Mouse (Mus musculus) MEL (cell line): ENCODE measurements around the gene Iqck. TPM values are rescaled to one million over a fixed set of nuclear protein-coding genes. Genes with fewer than 3 reads are reported as not detected.

ENCODE experiments used
- DNase-seq: peaks from one replicate; pipeline ENCODE4 v3.0.0; 2011; ENCODE audit warnings: low read depth, low spot score
- H3K27ac ChIP-seq: 2 replicates; pipeline ENCODE4 v1.5.1; 2012; ENCODE audit warnings: low read depth, mild to moderate bottlenecking, control low read depth, low read length, moderate library complexity; ENCODE audit not compliant: control insufficient read depth
- H3K27me3 ChIP-seq, 2 experiments: fragments of 150-350 bp in 1 of 2; sonication (generic) in 1 of 2; 2 replicates each; pipeline ENCODE4 v1.6.1; 2012; ENCODE audit warnings: low read length in 2 of 2, mild to moderate bottlenecking in 2 of 2, improper control_type of control experiment in 1 of 2, moderate library complexity in 1 of 2; ENCODE audit not compliant: insufficient read depth in 2 of 2, control insufficient read depth in 1 of 2
- H3K36me3 ChIP-seq, 2 experiments: 2 replicates each; pipeline ENCODE4 v1.6.1; 2012 to 2014; ENCODE audit warnings: low read length in 2 of 2, improper control_type of control experiment in 1 of 2, inconsistent platforms in 1 of 2, mild to moderate bottlenecking in 1 of 2; ENCODE audit not compliant: insufficient read depth in 2 of 2, control insufficient read depth in 1 of 2
- H3K4me1 ChIP-seq, 2 experiments: fragments of 150-350 bp in 1 of 2; sonication (generic) in 1 of 2; 2 replicates each; pipeline ENCODE4 v1.6.1; 2012; ENCODE audit warnings: low read length in 2 of 2, improper control_type of control experiment in 1 of 2, mild to moderate bottlenecking in 1 of 2; ENCODE audit not compliant: insufficient read depth in 2 of 2, control insufficient read depth in 1 of 2
- H3K4me3 ChIP-seq, 2 experiments: fragments of 150-350 bp in 1 of 2; sonication (generic) in 1 of 2; 2 replicates each; pipeline ENCODE4 v1.5.1; 2012; ENCODE audit warnings: low read depth in 2 of 2, low read length in 2 of 2, mild to moderate bottlenecking in 2 of 2, moderate library complexity in 2 of 2, control low read depth in 1 of 2, improper control_type of control experiment in 1 of 2; ENCODE audit not compliant: control insufficient read depth in 1 of 2, insufficient read depth in 1 of 2
- H3K79me2 ChIP-seq: 2 replicates; pipeline ENCODE4 v1.6.1; 2012; ENCODE audit warnings: mild to moderate bottlenecking, low read length, moderate library complexity; ENCODE audit not compliant: control insufficient read depth, poor library complexity, insufficient read depth
- H3K9ac ChIP-seq: 2 replicates; pipeline ENCODE4 v1.6.1; 2012; ENCODE audit warnings: low read depth, mild to moderate bottlenecking, control low read depth, low read length, moderate library complexity; ENCODE audit not compliant: control insufficient read depth, poor library complexity, severe bottlenecking
- H3K9me3 ChIP-seq: fragments of 150-350 bp; sonication (generic); replicated peaks from 2 replicates; pipeline ENCODE4 v1.6.1; 2012; ENCODE audit warnings: mild to moderate bottlenecking, low read length, improper control_type of control experiment, moderate library complexity; ENCODE audit not compliant: insufficient read depth
- BHLHE40 ChIP-seq: IDR thresholded peaks from 2 replicates; pipeline ENCODE4 v1.6.1; 2012; ENCODE audit warnings: low read depth, mild to moderate bottlenecking, inconsistent platforms, low read length, improper control_type of control experiment, borderline replicate concordance
- CHD1 ChIP-seq: IDR thresholded peaks from 2 replicates; pipeline ENCODE4 v1.6.1; 2012; ENCODE audit warnings: low read depth, mild to moderate bottlenecking, inconsistent platforms, low read length, improper control_type of control experiment
- CTCF ChIP-seq, 3 experiments: IDR thresholded peaks in 2 of 3; conservative IDR thresholded peaks in 1 of 3; 2 replicates each; pipeline ENCODE4 v1.5.1; 2011 to 2012; ENCODE audit warnings: low read length in 3 of 3, low read depth in 2 of 3, mild to moderate bottlenecking in 2 of 3, improper control_type of control experiment in 1 of 3, inconsistent platforms in 1 of 3, mixed read lengths in 1 of 3, moderate library complexity in 1 of 3; ENCODE audit not compliant: control insufficient read depth in 1 of 3, insufficient read depth in 1 of 3, poor library complexity in 1 of 3, severe bottlenecking in 1 of 3
- ELF1 ChIP-seq: IDR thresholded peaks from 2 replicates; pipeline ENCODE4 v1.6.1; 2014; ENCODE audit warnings: low read depth, mild to moderate bottlenecking, inconsistent platforms, low read length, improper control_type of control experiment, moderate library complexity
- ETS1 ChIP-seq: IDR thresholded peaks from 2 replicates; pipeline ENCODE4 v1.6.1; 2012; ENCODE audit warnings: low read depth, mild to moderate bottlenecking, inconsistent platforms, low read length, improper control_type of control experiment, moderate library complexity
- GABPA ChIP-seq: IDR thresholded peaks from 2 replicates; pipeline ENCODE4 v1.6.1; 2012; ENCODE audit warnings: low read depth, mild to moderate bottlenecking, inconsistent platforms, low read length, improper control_type of control experiment, moderate library complexity
- MAX ChIP-seq: IDR thresholded peaks from 2 replicates; pipeline ENCODE4 v1.6.1; 2011; ENCODE audit warnings: low read length, improper control_type of control experiment
- MAZ ChIP-seq: IDR thresholded peaks from 2 replicates; pipeline ENCODE4 v1.6.1; 2012; ENCODE audit warnings: low read depth, mild to moderate bottlenecking, inconsistent platforms, low read length, improper control_type of control experiment
- MEF2A ChIP-seq: IDR thresholded peaks from 2 replicates; pipeline ENCODE4 v1.6.1; 2014; ENCODE audit warnings: low read depth, mild to moderate bottlenecking, inconsistent platforms, low read length, improper control_type of control experiment; ENCODE audit not compliant: poor library complexity, insufficient replicate concordance, severe bottlenecking; ENCODE audit errors: extremely low read depth
- MYB ChIP-seq: IDR thresholded peaks from 2 replicates; pipeline ENCODE4 v1.6.1; 2011; ENCODE audit warnings: mild to moderate bottlenecking, low read depth, low read length, improper control_type of control experiment
- MYC ChIP-seq: IDR thresholded peaks from 2 replicates; pipeline ENCODE4 v1.6.1; 2011; ENCODE audit warnings: low read depth, mild to moderate bottlenecking, low read length, improper control_type of control experiment, moderate library complexity
- NELFE ChIP-seq: IDR thresholded peaks from 2 replicates; pipeline ENCODE4 v1.6.1; 2011; ENCODE audit warnings: low read depth, low read length, improper control_type of control experiment
- POLR2A ChIP-seq, 2 experiments: IDR thresholded peaks; 2 replicates each; pipeline ENCODE4 v1.6.1; 2011 to 2012; ENCODE audit warnings: low read length in 2 of 2, mild to moderate bottlenecking in 2 of 2, control low read depth in 1 of 2, improper control_type of control experiment in 1 of 2, low read depth in 1 of 2, moderate library complexity in 1 of 2; ENCODE audit not compliant: control insufficient read depth in 1 of 2, insufficient read depth in 1 of 2, poor library complexity in 1 of 2
- RAD21 ChIP-seq: IDR thresholded peaks from 2 replicates; pipeline ENCODE4 v1.6.1; 2011; ENCODE audit warnings: mild to moderate bottlenecking, low read depth, low read length, improper control_type of control experiment
- SIN3A ChIP-seq: IDR thresholded peaks from 2 replicates; pipeline ENCODE4 v1.6.1; 2012; ENCODE audit warnings: low read length, improper control_type of control experiment, inconsistent platforms
- TCF12 ChIP-seq: IDR thresholded peaks from 2 replicates; pipeline ENCODE4 v1.6.1; 2014; ENCODE audit warnings: low read depth, mild to moderate bottlenecking, inconsistent platforms, low read length, improper control_type of control experiment, moderate library complexity
- UBTF ChIP-seq: IDR thresholded peaks from 2 replicates; pipeline ENCODE4 v1.6.1; 2012; ENCODE audit warnings: low read depth, mild to moderate bottlenecking, inconsistent platforms, low read length, improper control_type of control experiment, moderate library complexity, borderline replicate concordance; ENCODE audit not compliant: insufficient read depth
- ZC3H11A ChIP-seq: IDR thresholded peaks from 2 replicates; pipeline ENCODE4 v1.6.1; 2012; ENCODE audit warnings: low read depth, mild to moderate bottlenecking, inconsistent platforms, low read length, improper control_type of control experiment
- ZNF384 ChIP-seq: IDR thresholded peaks from 2 replicates; pipeline ENCODE4 v1.6.1; 2012; ENCODE audit warnings: low read depth, mild to moderate bottlenecking, inconsistent platforms, low read length, improper control_type of control experiment
- polyA plus RNA-seq, 2 experiments: library from polyadenylated mRNA; stranded (reverse) in 1 of 2; unstranded in 1 of 2; fragments of >175 nt in 1 of 2; fragments of >200 nt in 1 of 2; gene quantifications; 2 replicates each; pipeline versions ENCODE4 v1.2.1 to v1.2.4; 2012; ENCODE audit warnings: low replicate concordance in 2 of 2, low read depth in 1 of 2; ENCODE audit not compliant: insufficient read length in 2 of 2, insufficient read depth in 1 of 2, missing spikeins in 1 of 2
- total RNA-seq: library from RNA; depleted of rRNA; stranded (reverse); fragments of 300-350 nt; gene quantifications from 2 replicates; pipeline ENCODE4 v1.2.3, GENCODE M21; 2012

The Iqck gene
- total and polyA plus RNA-seq, 3 experiments = 0.39 to 0.40 TPM; not detected in 1

GRCm38 (mm10) chr7:118919261-118920006 lies 63.9 kb downstream of the Iqck start:
- no peak for TF ChIP-seq TCF12
- no peak for TF ChIP-seq ETS1
- TF ChIP-seq NELFE = no peak
- no peak for TF ChIP-seq POLR2A (IDR thresholded peaks at IDR 0.05; ENCODE audit: control insufficient read depth in 1 of 2, insufficient read depth in 1 of 2, low read depth in 1 of 2, low read length in 2 of 2, poor library complexity in 1 of 2)
- TF ChIP-seq MAX = no peak
- H3K4me1 ChIP-seq = no peaks in the 10 kb centered on the region
- H3K27ac ChIP-seq = no peak overlapping the region
- H3K9ac ChIP-seq = no peak overlapping the region
- no peaks in the 10 kb centered on the region for H3K36me3 ChIP-seq
- DNase-seq = no peak
- no peak overlapping the region for H3K4me3 ChIP-seq
- no peaks in the 10 kb centered on the region for H3K9me3 ChIP-seq
- H3K27me3 ChIP-seq = no peaks in the 10 kb centered on the region; a peak in 2 of 4 replicates
- H3K79me2 ChIP-seq = no peaks in the 10 kb centered on the region

DNA sequence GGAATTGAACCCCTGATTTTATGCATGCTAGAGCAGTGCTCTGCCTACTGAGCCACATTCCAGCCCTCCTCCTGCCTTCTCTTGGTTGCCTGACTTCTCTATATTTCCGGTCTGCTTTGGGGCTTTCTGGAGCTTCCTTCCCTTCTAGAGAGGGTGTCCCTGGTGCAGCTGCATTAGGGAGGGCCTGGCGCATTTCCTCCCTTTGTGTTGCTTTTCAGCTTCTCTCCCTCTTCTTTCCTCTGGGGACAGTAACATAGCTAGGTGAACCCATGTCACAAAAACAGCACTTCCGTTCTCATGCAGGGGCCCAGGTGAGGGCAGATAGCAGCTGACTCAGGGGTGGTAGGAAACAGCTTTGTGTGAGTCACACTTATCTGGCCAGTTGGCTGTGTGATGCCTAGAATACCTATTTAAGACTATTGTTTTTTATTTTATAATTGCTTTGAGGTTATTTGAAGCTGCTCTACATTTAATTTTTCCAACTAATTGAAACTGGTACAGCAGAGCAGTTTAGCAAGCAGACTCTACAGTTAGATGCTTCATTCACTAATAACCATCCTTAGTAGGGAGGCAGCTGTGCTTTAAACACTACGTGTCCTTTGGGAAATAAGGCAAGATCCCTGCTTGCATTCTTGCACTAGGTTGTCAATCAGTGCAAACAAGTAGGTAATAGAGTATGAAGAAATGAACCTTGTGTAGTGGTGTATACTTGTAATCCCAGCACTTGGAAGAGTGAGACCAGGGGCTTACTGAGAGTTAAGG lies 67.1 kb downstream of the Iqck start:
- H3K4me3 ChIP-seq = no peak overlapping the region
- no peaks in the 10 kb centered on the region for H3K36me3 ChIP-seq
- no peak overlapping the region for H3K27ac ChIP-seq
- H3K79me2 ChIP-seq = no peaks in the 10 kb centered on the region
- DNase-seq = no peak
- no peaks in the 10 kb centered on the region for H3K9me3 ChIP-seq
- H3K9ac ChIP-seq = no peak overlapping the region
- no peak for TF ChIP-seq CHD1
- no peak for TF ChIP-seq MAX
- TF ChIP-seq MEF2A = no peak
- TF ChIP-seq ELF1 = no peak
- TF ChIP-seq MYB = no peak
- no peak for TF ChIP-seq RAD21
- no peak for TF ChIP-seq MAZ
- no peak for TF ChIP-seq CTCF (IDR thresholded peaks at IDR 0.05 in 2 of 3, conservative IDR thresholded peaks at IDR 0.05 in 1 of 3; ENCODE audit: control insufficient read depth in 1 of 3, insufficient read depth in 1 of 3, low read depth in 2 of 3, low read length in 3 of 3, poor library complexity in 1 of 3, severe bottlenecking in 1 of 3)
- no peak for TF ChIP-seq SIN3A
- no peak for TF ChIP-seq MYC
- no peak for TF ChIP-seq ZC3H11A
- no peak for TF ChIP-seq POLR2A (IDR thresholded peaks at IDR 0.05; ENCODE audit: control insufficient read depth in 1 of 2, insufficient read depth in 1 of 2, low read depth in 1 of 2, low read length in 2 of 2, poor library complexity in 1 of 2)
- TF ChIP-seq NELFE = no peak
- TF ChIP-seq ETS1 = no peak
- TF ChIP-seq BHLHE40 = no peak
- TF ChIP-seq ZNF384 = no peak
- no peak for TF ChIP-seq GABPA
- no peak for TF ChIP-seq UBTF
- no peaks in the 10 kb centered on the region for H3K4me1 ChIP-seq
- H3K27me3 ChIP-seq = no peaks in the 10 kb centered on the region; a peak in 1 of 4 replicates
